Mouse (Mus musculus): ENCODE data around the gene Pamr1.

- no peak for TF ChIP-seq TAL1 (IDR thresholded peaks at IDR 0.05; ENCODE audit: low read length)
- TF ChIP-seq GATA1 (IDR thresholded peaks at IDR 0.05; ENCODE audit: low read length) = no peak
Measured at GRCm38 (mm10) chr2:102616637-102617036, 66.8 kb downstream of the Pamr1 start.
